Mouse (Mus musculus): ENCODE measurements around the gene Tmem262.

Tmem262 gene

DNA sequence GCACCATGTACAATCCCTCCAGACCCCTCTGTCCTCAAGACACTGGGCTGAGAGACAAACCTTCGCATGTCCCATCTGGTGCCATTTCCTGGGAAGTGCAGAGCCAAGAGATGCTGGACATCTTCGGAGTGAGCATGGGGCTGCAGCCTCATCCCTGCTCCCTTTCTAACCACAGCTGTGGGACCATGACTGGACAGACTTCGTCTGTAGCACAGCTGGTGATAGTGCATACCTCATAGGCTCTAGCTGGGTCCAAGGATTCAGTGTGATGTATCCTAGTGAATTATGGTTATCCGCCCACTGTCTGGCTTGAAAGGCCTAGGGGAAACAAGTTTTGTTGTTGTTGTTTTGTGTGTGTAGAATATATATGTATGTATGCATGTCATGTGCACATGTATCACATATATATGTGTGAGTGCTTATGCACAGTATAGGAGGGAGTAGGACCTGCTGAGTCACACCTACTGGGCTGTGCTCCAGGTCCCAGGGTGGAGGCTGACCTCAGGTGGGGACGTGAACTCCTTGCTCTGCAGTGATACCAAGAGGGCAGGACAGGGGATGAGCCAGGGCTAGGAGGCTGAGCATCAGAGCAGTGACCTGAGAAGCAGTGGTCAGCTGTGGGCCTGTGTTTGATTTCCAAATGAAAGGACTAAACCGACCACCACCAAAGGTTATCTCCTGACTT is 22.5 kb downstream of the Tmem262 start:
- no peak for DNase-seq

DNA sequence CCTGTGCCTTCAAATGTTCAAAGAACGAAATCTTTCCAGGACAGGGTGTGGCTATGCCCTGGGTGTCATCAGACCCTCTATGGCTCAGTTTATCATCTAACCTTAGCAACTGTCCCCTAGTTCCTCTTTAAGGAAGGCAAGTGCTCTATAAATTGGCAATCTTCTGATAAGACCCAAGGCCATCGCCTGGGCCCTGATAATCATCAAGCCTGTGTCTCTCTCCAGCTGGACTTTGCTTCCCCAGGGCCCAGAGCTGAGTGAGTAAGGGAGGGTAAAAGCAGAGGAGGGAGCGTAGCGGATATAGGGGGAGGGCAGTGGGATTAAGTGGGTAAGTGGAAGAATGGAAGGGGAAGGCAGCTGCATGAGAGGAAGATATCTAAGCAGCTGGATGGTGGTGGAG is 24.6 kb downstream of the Tmem262 start:
- no peak for DNase-seq

- peak in 1 of 2 experiments; percentile 24 for DNase-seq
Measured at GRCm38 (mm10) chr19:6105586-6105985, 25.8 kb downstream of the Tmem262 start, which contains the start of gene Naaladl1. Gene Naaladl1 (plus strand): TSS chr19:6105782.

GRCm38 (mm10) chr19:6113116-6113515 is 33.3 kb downstream of the Tmem262 start:
- peak in 1 of 2 experiments; percentile 46 for DNase-seq

DNA sequence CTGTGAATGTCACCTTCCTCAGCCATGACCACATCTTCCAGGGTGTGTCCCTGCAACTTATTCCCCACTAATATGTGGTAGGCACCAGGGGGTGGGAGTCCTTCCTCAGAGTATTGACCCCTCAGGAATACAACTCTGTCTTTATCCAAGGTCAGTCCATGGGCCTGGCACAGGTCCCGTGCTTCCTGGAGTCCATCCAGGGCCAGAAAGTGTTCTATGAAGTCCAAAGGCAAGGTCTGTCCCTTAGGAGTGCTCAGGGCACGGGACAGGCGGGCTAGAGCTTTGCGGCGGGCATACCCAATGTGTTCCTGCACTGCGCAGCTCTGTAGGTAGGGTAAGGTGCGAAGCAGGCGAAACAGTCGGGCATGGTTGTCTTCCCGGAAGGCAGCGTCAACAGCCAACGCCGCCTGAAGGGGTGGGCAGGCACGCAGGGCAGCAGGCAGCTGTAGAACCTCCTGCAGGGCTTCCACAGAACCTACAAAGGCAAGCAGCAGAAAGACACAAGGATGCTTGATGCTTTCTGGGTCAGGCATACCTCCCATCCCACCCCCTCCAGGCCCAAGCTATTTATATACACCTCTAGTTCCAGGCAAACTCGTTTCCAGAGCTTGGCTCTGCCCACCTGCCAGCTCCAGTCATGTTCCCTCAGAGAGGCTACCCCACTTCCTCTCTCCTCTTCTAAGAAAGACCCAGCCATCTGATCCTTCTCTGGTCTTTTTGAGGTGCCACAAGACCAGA is 36.4 kb downstream of the Tmem262 start:
- peak in 1 of 2 experiments; percentile 68 for DNase-seq

DNA sequence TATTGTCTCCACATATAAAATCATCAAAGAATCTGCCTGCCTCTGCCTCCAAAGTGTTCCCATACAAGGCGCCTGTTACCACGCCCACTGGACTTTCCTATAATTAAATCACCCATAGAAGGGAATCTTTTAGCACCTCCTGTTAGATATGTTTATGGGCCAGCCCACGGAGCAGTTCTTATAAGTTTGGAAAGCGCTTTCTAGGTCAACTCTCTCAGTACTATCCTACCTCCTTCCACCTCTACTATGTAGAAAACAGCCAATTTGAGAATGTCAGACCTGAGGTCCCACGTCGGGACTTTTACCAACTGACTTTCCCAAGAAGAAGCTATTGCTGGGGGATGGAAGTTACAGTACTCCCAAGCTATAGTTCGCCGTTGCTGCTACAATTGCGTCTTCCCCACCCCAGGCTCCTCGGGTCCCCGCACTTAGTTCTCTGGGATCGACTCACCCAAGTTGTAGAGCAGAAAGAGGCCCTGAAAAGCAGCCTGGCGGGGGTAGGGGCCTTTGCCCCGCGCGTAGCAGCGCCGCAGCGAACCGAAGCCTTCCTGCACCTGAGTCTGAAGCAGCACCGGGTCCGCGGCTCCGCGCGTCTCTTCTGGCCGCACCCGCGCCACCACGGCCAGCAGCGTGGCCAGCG is 37.6 kb downstream of the Tmem262 start:
- no peak for DNase-seq

- peak; percentile 85 to 92 for DNase-seq
Measured at GRCm38 (mm10) chr19:6117986-6118676, 38.3 kb downstream of the Tmem262 start, which contains the start of gene Sac3d1. Gene Sac3d1 (minus strand): TSS chr19:6118650.

- no peak for DNase-seq
Measured at GRCm38 (mm10) chr19:6118677-6119185, 38.9 kb downstream of the Tmem262 start.

DNA sequence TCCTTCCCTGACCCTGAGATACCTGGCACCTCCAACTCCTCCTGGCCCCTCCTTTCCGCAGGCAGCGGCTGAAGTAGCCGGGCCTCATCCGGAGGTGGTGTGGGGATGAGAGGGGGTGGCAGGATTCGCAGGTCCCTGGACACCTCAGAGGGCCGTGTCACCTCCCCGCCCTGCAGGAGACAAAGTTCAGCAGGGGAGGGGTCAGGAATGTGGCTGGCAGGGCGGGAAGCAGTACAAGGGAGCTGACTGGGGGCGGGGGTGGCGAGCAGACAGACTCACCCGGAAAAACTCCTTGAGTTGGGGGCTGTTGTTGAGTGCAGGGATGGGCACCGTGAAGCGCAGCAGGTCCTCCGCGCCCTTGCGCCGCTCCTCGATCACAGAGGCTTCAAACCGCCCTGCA is 41.9 kb downstream of the Tmem262 start:
- no peak for DNase-seq

GRCm38 (mm10) chr19:6123330-6123729 is 43.5 kb downstream of the Tmem262 start:
- no peak for DNase-seq

DNA sequence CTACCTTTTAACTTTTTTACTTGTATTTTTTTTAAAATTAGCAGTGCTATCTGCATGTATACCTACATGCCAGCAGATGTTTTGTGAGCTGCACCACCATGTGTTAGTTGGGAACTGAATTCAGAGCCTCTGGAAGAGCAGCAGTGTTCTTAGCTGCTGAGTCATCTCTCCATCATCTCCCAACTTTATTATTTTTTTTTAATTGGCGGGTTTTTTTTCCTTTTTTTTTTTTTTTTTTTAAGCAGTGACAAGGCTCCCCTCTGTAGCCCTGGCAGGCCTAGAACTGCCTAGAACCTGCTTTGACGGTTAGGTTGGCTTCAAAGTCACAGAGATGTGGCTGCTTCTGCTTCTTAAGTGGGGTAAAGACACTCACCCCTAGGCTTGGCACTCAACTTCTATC is 45.1 kb downstream of the Tmem262 start:
- no peak for DNase-seq

GRCm38 (mm10) chr19:6126289-6126688 is 46.5 kb downstream of the Tmem262 start:
- peak in 1 of 2 experiments; percentile 62 for DNase-seq

DNA sequence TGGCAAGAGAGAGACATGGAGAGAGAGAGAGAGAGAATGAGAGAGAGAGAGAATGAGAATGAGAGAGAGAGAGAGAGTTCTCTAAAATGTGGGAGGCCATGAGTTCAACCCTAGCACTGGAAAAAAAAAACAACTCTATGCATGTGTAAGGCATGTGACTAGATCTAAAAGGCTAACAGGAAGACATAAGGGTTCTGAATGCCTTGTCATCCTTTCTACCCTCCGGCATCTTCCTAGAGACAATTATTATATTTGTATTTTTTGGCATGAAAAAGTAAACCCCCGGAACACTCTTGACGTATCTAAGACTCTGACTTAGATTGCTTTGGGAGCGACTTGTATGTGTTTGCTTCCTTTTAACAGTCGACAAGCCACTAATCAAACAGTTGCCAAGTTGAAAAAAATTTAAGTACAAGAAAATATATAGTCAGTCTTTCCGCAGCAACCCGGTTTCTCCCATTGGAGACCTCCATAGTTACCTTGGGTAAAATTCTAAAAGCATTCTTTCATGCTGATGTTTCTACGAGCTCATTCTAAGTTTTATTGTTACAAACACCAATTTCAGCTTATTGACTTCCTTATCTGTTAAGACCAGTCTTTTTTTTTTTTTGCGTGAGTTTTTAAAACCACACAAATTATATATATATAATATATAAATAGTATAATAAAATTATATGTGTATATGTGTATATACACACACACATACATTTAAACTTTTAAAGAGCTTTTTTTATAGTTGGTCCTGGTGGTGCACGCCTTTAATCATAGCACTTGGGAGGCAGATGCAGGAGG is 47.2 kb downstream of the Tmem262 start:
- DNase-seq: no peak

GRCm38 (mm10) chr19:6127760-6128341 is 48.0 kb downstream of the Tmem262 start, which contains the start of gene Snx15:
Gene Snx15 (minus strand): TSS chr19:6128304.
- DNase-seq: peak; percentile 97 to 98

Data from kidney, adult 8-10 months (tissue).